Comparison of ENCODE assay signal across 8 mouse cellular contexts in the genomic region with DNA sequence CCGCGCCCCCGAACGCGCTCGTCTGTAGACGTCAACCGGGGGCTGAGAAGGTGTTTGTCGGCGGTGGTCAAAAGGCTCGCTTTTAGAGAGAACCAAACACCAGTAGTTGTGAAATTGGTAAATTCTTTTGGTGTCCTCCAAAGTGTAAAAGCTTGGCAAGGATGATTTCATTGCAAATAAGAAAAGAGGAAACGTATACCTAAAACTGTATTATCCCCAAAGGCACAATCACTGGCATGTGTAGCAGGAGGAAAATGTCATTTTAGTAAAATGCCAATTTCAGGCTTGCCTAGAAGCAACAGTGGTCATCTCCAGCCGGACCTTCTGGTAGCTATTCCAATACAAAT. TPM values are rescaled to one million over a fixed set of nuclear protein-coding genes. Genes with fewer than 3 reads are reported as not detected.
A peak's percentile ranks its signal among the peaks of the same experiment; 100 is the strongest.
DNase-seq lines count a peak whose midpoint lies in the region; ATAC-seq lines count a peak whose summit lies in the region.

No protein-coding gene starts in this region.

- DNase-seq in kidney, adult 8-10 months: no peak
- no peak for DNase-seq in embryonic facial prominence, embryonic 10.5 days (ENCODE audit: low spot score)
- DNase-seq in layer of hippocampus, adult 11-12 months (ENCODE audit: low spot score): no peak
- DNase-seq in urinary bladder, postnatal 36 days (ENCODE audit: low spot score in 2 of 2): no peak
- no peak for DNase-seq in natural killer cell, adult 2 months (ENCODE audit: low spot score in 2 of 2)

- H3K4me1 ChIP-seq in kidney, embryonic 14.5 days (ENCODE audit: control insufficient read depth, insufficient read depth, low read length): no peaks in the 10 kb centered on the region
- H3K4me1 ChIP-seq in embryonic facial prominence, embryonic 10.5 days: no peaks in the 10 kb centered on the region
- H3K4me1 ChIP-seq in hindbrain, embryonic 15.5 days (replicated peaks): peaks cover 4% of the 10 kb centered on the region; the same call in 1 of the 2 replicates
- peaks cover 6% of the 10 kb centered on the region for H3K4me1 ChIP-seq in midbrain, embryonic 15.5 days

- H3K4me2 ChIP-seq in kidney, embryonic 14.5 days (replicated peaks; ENCODE audit: low read depth, low read length): peak overlapping the region; percentile 75
- peak overlapping the region; percentile 67 for H3K4me2 ChIP-seq in hindbrain, embryonic 15.5 days
- peak overlapping the region; percentile 68 for H3K4me2 ChIP-seq in midbrain, embryonic 15.5 days

- H3K9me3 ChIP-seq in kidney, embryonic 14.5 days (ENCODE audit: control insufficient read depth, low read length): no peaks in the 10 kb centered on the region
- H3K9me3 ChIP-seq in embryonic facial prominence, embryonic 10.5 days: no peaks in the 10 kb centered on the region
- H3K9me3 ChIP-seq in hindbrain, embryonic 15.5 days: no peaks in the 10 kb centered on the region
- H3K9me3 ChIP-seq in midbrain, embryonic 15.5 days: no peaks in the 10 kb centered on the region

- peak overlapping the region; percentile 88 for H3K9ac ChIP-seq in kidney, embryonic 14.5 days (ENCODE audit: low read depth, low read length)
- H3K9ac ChIP-seq in hindbrain, embryonic 15.5 days: peak overlapping the region; percentile 82
- H3K9ac ChIP-seq in midbrain, embryonic 15.5 days: peak overlapping the region; percentile 96

- H3K27me3 ChIP-seq in kidney, embryonic 14.5 days (ENCODE audit: control insufficient read depth, insufficient read depth, low read length): no peaks in the 10 kb centered on the region
- no peaks in the 10 kb centered on the region for H3K27me3 ChIP-seq in embryonic facial prominence, embryonic 10.5 days (replicated peaks; ENCODE audit: low read depth, poor library complexity, severe bottlenecking)
- no peaks in the 10 kb centered on the region for H3K27me3 ChIP-seq in hindbrain, embryonic 15.5 days
- H3K27me3 ChIP-seq in midbrain, embryonic 15.5 days (replicated peaks): no peaks in the 10 kb centered on the region

- ATAC-seq in kidney, embryonic 14.5 days (ENCODE audit: low FRiP score, low TSS enrichment): no peak
- no peak for ATAC-seq in hindbrain, embryonic 15.5 days (ENCODE audit: low FRiP score, low read depth)
- 0 out of 2 replicates have a peak, but pooled peaks have one; percentile 2 for ATAC-seq in midbrain, embryonic 15.5 days (replicated peaks)

- H3K4me3 ChIP-seq in kidney, embryonic 14.5 days (ENCODE audit: low read length): peak overlapping the region; percentile 67
- peak overlapping the region; percentile 69 for H3K4me3 ChIP-seq in embryonic facial prominence, embryonic 10.5 days
- peak overlapping the region; percentile 67 for H3K4me3 ChIP-seq in hindbrain, embryonic 15.5 days
- H3K4me3 ChIP-seq in midbrain, embryonic 15.5 days: peak overlapping the region; percentile 76

- H3K27ac ChIP-seq in kidney, embryonic 14.5 days (ENCODE audit: low read depth, low read length): peak overlapping the region; percentile 91
- peak overlapping the region; percentile 94 for H3K27ac ChIP-seq in embryonic facial prominence, embryonic 10.5 days (replicated peaks)
- peak overlapping the region; percentile 98 for H3K27ac ChIP-seq in hindbrain, embryonic 15.5 days (replicated peaks)
- peak overlapping the region; percentile 99 for H3K27ac ChIP-seq in midbrain, embryonic 15.5 days

- WGBS in kidney, embryonic 14.5 days: 4% methylated on average over 13 of the region's 13 CpGs
- 8% methylated on average over 13 of the region's 13 CpGs for WGBS in embryonic facial prominence, embryonic 10.5 days
- 4% methylated on average over 13 of the region's 13 CpGs for WGBS in hindbrain, embryonic 15.5 days
- WGBS in midbrain, embryonic 15.5 days: 4% methylated on average over 13 of the region's 13 CpGs

- H3K36me3 ChIP-seq in kidney, embryonic 14.5 days (ENCODE audit: control insufficient read depth, insufficient read depth, low read length): no peaks in the 10 kb centered on the region
- H3K36me3 ChIP-seq in embryonic facial prominence, embryonic 10.5 days (replicated peaks): 0 out of 2 replicates have a peak, but pooled peaks cover 5% of the 10 kb centered on the region
- H3K36me3 ChIP-seq in hindbrain, embryonic 15.5 days: peaks cover 4% of the 10 kb centered on the region; the same call in 1 of the 2 replicates
- H3K36me3 ChIP-seq in midbrain, embryonic 15.5 days (replicated peaks): no peaks in the 10 kb centered on the region

RNA-seq across cellular contexts. Expression of gene Agbl3, which starts 0.7 kb away (rescaled TPM):
- 6.2 and 10.7 TPM in 2 replicates for polyA plus RNA-seq in kidney, embryonic 14.5 days (2014; fragmentation: Nextera tagmentation; extraction: Ambion mirVana)
- polyA plus RNA-seq in embryonic facial prominence, embryonic 10.5 days (2016; fragmentation: Nextera tagmentation; extraction: Ambion mirVana): 2.8 and 3.3 TPM in 2 replicates
- 11.1 and 13.2 TPM in 2 replicates for polyA plus RNA-seq in hindbrain, embryonic 15.5 days (2015; fragmentation: Nextera tagmentation; extraction: Ambion mirVana)
- polyA plus RNA-seq in midbrain, embryonic 15.5 days (2015; fragmentation: Nextera tagmentation; extraction: Ambion mirVana): 10.5 and 11.9 TPM in 2 replicates
